Mouse (Mus musculus): ENCODE data around the gene Sel1l.

Gene Sel1l

DNA sequence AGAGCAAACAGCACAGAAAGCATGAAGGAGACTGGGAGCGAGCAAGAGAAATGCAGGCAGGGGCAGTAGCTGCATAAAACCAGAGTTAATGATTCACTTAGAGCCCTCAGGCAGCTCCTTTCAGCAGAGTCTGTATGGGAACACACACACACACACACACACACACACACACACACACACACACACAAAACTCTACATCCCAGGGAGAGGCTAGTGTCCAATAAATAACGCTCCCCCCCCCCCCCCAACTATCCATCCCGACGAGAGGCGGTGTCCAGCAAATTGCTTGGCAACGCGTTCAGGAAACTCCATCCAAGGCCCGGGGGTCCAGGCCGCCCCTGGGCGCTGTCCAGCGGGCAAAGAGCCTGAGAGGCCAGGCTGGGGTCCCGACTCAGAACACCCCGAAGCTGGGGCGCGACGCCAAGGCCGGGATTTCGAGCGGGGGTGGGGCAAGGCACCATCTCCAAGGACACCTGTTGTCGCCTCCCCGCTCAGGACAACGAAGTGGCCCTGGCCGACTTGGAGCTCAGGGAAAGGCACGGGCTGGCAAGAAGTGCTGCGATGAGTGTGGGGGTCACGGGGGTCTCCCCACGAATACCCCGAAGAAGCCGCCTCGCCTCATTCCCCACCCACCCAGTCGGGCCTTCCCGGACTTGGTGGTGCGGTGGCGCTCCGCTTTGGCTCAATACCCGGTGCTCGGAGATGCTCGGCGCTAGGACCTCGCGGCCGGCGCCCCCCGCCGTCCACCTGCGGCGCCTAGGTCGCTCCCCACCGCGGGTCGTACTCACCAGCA, 70.5 kb downstream of the Sel1l start:
- DNase-seq (ENCODE audit: low spot score): peak; percentile 30

DNA sequence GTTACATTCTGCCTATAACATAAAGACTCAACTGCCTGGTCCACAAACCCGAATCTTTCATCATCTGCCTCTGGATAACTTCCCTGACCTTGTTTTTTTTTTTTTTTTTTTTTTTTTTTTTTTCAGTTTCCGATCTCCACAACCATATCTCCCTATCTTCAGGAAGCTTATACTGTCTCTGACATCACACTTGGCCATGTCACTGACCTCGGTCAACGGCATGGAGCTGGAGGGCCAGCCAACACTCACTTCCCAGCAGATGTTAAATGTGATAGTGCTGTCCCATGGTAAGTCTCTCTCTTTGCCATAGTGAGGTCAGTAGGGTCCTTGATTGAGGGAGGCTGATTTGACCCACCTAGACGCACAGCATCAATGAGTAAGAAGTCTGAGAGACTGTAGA, 72.6 kb downstream of the Sel1l start:
- DNase-seq (ENCODE audit: low spot score): no peak

DNA sequence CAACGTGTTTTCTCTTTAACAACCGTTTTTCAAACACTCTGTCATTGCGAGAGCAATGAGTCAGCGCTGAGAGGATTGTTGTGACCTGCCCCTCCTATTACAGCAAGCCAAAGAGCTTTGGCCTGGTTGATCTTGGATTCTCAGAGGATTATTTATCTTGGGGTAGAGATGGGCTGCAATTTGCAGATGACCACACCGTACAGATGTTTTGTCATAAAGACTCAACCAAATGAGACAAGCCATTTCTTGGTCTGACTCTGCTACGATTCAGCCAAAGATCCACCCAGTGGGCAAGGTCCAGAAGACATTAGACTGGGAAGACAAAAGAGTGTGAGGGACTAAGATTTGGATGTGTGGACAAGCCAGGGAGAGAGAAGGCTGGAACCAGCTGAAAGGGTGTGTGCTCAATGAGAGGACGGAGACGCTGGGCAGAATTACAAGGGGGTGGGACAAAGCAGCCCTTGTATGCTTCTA, 74.1 kb downstream of the Sel1l start:
- no peak for DNase-seq (ENCODE audit: low spot score)

DNA sequence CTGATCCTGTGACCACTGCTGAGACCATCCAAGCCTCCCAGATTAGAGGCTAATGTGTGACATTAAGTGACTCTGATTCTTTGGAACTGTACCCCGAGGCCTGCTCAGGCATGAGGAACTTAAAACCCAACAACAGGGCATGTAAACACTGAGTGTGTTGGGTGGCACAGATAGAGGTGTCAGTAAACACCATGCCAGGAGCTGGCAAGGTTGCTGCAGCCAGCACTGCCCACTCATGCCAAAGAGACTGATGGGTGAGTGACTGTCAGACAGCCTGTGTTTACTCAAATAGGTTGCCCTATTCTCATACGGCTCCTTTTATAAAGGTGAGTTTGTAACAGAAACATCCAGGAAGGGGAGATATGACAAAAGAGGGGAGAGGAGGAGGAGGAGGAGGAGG, 80.1 kb downstream of the Sel1l start:
- no peak for DNase-seq (ENCODE audit: low spot score)

DNA sequence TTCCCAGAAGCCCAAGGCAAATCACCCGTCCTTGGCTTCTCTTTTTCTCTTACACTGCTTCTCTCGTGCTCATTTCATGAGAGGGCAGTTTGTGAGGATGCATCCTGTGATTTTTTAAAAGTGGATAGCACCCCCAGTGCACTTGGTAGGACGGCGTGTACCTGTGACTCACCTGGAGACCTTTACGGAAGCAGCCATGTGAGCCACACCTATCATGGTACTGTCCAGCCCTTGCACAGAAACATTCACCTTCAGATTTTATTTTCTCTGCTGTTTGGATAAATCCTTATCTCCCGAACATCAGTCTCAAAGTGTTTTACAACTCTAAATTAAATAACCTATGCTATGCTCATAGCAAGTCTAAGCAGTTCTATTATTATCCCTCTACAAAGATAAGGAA, 80.8 kb downstream of the Sel1l start:
- no peak for DNase-seq (ENCODE audit: low spot score)

DNA sequence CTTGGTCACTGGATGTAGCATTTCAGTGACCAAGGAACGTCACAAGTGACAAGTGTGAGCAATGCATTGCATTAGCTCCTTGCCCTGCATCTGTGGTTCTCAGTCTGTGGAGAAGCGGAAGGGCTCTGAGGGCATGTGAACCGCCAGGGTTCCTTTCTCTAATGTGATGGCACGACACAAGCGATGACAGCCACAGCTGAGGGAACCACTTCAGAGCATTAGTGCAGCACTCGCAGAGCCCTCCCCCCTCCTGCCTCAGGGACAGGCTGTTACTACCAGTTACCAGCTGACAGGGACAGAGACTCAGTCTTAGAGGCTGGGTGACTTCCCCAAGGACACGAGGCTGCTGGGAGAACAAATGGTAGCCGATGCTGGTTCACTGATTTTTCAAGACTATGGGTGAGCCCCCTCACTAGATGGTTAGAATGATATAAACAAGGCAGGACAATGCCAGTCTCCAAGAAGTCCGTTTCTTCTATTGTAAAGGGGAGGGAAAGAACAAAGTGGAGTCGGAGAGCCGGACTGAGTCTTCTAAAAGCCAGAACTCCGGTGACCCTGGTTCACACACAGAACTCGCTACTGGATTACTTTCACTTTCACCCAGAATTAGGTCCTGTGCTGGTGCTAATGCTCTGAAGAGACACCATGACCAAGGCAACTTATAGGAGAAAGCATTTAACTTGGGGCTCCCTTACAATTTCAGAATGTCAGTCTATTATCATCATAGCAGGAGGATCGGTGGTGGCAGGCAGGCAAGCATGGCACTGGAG, 82.4 kb downstream of the Sel1l start:
- DNase-seq (ENCODE audit: low spot score): no peak

DNA sequence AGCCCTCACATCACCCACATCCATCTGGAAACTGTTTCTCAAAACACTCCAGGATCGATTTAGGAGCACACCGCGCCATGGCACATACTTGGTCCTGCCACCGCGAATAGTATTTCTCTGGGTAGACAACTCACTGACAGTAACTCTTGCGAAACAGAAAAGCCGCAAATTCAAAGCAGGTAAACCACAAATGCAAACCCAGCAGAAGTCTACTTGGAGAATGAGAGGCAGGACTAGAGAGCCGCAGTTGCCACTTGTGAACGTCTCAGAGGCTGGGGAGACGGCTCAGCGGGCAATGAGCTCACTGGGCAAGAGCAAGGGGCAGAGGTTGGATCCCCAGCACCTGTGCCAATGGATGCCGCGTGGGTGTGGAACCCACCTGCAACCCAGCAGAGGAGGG, 83.5 kb downstream of the Sel1l start:
- DNase-seq (ENCODE audit: low spot score): no peak

DNA sequence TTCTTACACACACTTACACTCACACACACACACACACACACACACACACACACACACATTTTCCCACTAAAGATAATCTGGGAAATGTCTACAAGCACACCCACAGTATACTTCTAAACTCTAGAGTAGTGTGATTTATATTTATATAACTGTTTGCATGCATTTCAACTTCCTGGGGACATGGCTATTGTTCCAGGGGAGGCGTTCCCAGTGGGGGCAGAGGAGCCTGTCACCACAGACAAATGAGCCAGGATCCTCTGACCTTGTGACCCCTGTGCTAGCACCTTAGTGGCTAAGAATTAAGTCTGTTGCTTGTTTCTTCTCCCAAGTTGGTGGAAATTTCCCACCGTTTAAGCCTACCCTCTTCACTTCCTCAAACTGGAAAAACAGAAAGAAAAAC, 83.9 kb downstream of the Sel1l start:
- no peak for DNase-seq (ENCODE audit: low spot score)

DNA sequence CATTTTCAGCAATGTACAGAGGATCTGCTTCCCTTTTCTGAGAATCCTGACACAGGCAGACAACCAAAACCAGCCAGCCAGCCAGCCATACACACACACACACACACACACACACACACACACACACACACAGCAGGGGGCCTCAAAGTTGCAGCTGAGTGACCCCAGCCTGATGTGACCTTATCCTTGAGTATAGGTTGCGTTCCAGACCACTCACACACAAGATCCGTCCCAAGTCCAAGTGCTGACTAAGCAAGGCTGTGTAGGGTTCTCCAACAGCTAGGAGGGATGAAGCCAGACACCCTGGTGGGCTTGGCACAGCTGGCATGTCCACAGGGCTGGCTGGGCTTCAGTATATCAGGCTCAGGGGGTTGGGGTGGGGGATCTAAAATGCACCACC, 84.5 kb downstream of the Sel1l start:
- DNase-seq (ENCODE audit: low spot score): no peak

DNA sequence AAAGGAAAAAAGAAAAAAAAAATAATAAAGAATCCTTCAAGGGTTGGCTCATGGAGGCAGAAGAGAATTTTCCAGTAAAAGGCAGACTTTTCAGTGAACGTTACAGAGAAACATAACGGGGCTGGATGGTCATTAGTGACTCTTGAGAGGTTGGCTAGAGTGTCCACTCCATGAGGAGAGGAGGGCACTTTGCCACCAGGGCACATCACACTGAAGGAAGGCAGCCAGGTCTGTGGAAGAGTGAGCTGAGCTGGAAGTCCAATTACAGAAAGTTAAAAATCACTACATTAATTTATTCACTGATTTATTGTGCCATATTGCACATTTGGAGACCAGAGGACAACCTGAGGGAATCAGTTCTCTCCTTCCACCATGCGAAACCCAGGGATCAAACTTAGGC, 89.1 kb downstream of the Sel1l start:
- DNase-seq (ENCODE audit: low spot score): no peak

DNA sequence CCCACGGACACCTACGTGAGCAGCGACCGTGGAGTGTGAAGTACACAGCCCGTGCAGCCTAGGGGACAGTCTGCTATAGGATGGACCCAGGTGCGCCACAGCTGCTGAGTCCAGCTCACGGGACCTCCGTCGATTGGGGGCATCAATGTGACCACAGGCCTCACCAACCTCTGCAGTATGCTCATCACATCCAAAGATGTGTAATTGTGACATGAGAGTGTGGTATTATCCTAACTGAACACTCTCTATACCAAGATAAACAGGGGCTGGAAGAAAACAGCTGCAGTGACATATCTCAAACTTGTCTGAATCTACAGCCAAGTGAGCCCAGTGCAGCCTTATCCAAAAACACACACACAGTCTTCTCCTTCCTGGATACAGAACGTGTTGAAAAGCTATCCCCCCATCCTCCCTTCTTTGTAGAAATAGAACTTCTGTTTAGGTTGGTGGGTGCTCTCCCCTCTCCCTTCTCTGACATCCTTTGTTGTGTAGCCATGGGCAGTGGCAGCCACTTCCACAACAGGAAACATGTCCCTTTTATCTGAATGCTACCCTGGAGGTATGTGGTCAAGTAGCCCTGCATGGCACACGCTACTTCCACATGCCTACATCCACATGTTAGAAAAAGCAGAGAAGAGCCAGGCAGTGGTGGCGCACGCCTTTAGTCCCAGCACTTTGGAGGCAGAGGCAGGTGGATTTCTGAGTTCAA, 90.9 kb downstream of the Sel1l start:
- DNase-seq (ENCODE audit: low spot score): no peak

DNA sequence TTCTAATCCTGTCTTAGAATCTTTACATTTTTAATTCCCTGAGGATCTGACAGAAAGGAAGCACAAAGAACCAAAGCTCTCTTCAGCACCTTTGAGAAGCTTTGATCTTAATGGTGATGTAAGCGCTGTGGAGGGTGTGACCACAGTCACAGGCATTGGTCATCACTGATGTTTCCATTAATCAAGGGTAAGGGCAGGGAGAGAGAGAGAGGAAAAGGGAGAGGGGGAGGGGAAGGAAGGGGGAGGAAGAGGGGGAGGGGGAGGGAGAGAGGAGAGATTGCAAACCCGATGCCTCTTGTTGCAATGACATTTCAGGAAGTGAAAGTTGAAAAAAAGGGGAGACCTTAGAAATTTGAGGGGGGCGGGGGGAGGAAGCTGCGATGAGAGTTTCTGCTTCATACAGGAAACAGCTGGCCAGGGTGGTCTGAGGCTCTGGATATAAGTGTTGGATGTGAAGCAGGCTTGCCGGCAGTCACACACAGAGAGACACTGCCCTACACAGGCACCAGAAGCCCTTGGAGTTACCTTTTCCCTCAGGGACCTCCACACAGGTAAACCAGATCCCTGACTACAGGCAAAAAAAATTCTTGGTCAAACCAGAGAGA, 92.3 kb downstream of the Sel1l start:
- no peak for DNase-seq (ENCODE audit: low spot score)

All from c-Kit-positive CD71-positive TER-119-positive erythroid progenitor cells, embryonic 14.5 days (primary cell).